Mouse (Mus musculus) megakaryocyte, embryonic 14.5 days (primary cell): ENCODE measurements around the gene 1600014C23Rik.

ENCODE experiments used
- FLI1 ChIP-seq: IDR thresholded peaks from 2 replicates; pipeline ENCODE4 v1.6.1; 2012; ENCODE audit warnings: low read length, inconsistent platforms, mixed read lengths
- GATA1 ChIP-seq: IDR thresholded peaks from 3 replicates; pipeline ENCODE4 v1.6.1; 2012; ENCODE audit warnings: mixed read lengths, low read length, inconsistent platforms, borderline replicate concordance

DNA sequence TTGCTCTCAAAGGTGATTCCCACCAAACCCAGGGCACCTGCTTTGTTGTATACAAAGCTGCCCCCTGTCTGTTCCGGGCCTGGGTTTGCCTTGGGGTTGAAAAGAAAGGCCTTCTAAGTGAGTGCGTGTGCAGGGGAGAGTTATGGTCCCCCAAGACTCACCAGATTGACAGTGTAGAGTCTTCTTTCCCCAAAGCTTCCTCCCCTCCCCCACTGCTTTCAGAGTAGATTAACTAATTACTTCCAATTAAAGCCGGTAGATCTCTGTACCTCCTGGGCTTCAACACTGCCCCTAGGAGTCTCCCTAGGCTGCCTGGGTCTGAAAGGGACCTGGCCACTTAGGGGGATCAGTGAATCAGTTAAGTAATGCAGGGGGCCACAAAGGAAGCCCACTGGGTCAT, 689 bp upstream of the 1600014C23Rik start:
- no peak for TF ChIP-seq GATA1
- no peak for TF ChIP-seq FLI1
